Comparison of ENCODE assay signal across 9 mouse cellular contexts in genomic region chr5:146299520-146299870, GRCm38 (mm10).
DNase-seq lines count a peak whose midpoint lies in the region; ATAC-seq lines count a peak whose summit lies in the region.
"Had no signal": no experiment of that assay in that cellular context is flagged by ENCODE, and none has a peak within 500 bp of the region (broad histone marks: within the 10 kb centered on the region; RNA-seq: fewer than 3 reads in every experiment).

No protein-coding gene starts in this region.

- ATAC-seq in embryonic facial prominence, embryonic 14.5 days (ENCODE audit: low read depth) = no peak
- ATAC-seq in midbrain, embryonic 14.5 days (ENCODE audit: low FRiP score, low TSS enrichment) = no peak
- no peak for ATAC-seq in megakaryocyte-erythroid progenitor cell, adult 5-6 weeks (replicated peaks; ENCODE audit: low FRiP score, low TSS enrichment, poor library complexity, severe bottlenecking)

- peaks cover 68% of the 10 kb centered on the region for H3K36me3 ChIP-seq in embryonic facial prominence, embryonic 14.5 days (ENCODE audit: control insufficient read depth, insufficient read depth, low read length)
- peaks cover 83% of the 10 kb centered on the region for H3K36me3 ChIP-seq in embryonic facial prominence, embryonic 10.5 days (replicated peaks)
- peaks cover 59% of the 10 kb centered on the region for H3K36me3 ChIP-seq in midbrain, embryonic 14.5 days (ENCODE audit: control insufficient read depth, insufficient read depth, low read length)
- peaks cover 86% of the 10 kb centered on the region for H3K36me3 ChIP-seq in midbrain, embryonic 10.5 days

- H3K4me2 ChIP-seq in embryonic facial prominence, embryonic 14.5 days (ENCODE audit: low read depth, low read length) = no peak overlapping the region
- H3K4me2 ChIP-seq in midbrain, embryonic 14.5 days (ENCODE audit: low read length) = no peak overlapping the region
- H3K4me2 ChIP-seq: limb, embryonic 15.5 days had no signal

- no peaks in the 10 kb centered on the region for H3K4me1 ChIP-seq in embryonic facial prominence, embryonic 14.5 days (ENCODE audit: control insufficient read depth, insufficient read depth, low read length)
- no peaks in the 10 kb centered on the region for H3K4me1 ChIP-seq in embryonic facial prominence, embryonic 10.5 days
- H3K4me1 ChIP-seq in midbrain, embryonic 14.5 days (ENCODE audit: control insufficient read depth, insufficient read depth, low read length) = no peaks in the 10 kb centered on the region
- H3K4me1 ChIP-seq in midbrain, embryonic 10.5 days = no peaks in the 10 kb centered on the region
- H3K4me1 ChIP-seq: limb, embryonic 15.5 days had no signal

- DNase-seq in embryonic facial prominence, embryonic 14.5 days (ENCODE audit: low spot score) = peak; percentile 22
- no peak for DNase-seq in embryonic facial prominence, embryonic 10.5 days (ENCODE audit: low spot score)
- peak; percentile 44 for DNase-seq in midbrain, embryonic 14.5 days
- DNase-seq in midbrain, embryonic 10.5 days (ENCODE audit: low spot score) = no peak
- peak; percentile 31 for DNase-seq in cerebellum, adult 9-11 months
- peak; percentile 74 for DNase-seq in layer of hippocampus, adult 9-11 months
- no peak for DNase-seq in urinary bladder, postnatal 25 days (ENCODE audit: low spot score)

- no peak overlapping the region for H3K27ac ChIP-seq in embryonic facial prominence, embryonic 14.5 days (replicated peaks; ENCODE audit: low read depth, low read length)
- no peak overlapping the region for H3K27ac ChIP-seq in embryonic facial prominence, embryonic 10.5 days (replicated peaks)
- no peak overlapping the region for H3K27ac ChIP-seq in midbrain, embryonic 14.5 days (replicated peaks; ENCODE audit: low read depth, low read length)
- no peak overlapping the region for H3K27ac ChIP-seq in midbrain, embryonic 10.5 days (replicated peaks)
- H3K27ac ChIP-seq: limb, embryonic 15.5 days had no signal

- WGBS in embryonic facial prominence, embryonic 14.5 days = 84% methylated on average over 8 of the region's 8 CpGs
- WGBS in embryonic facial prominence, embryonic 10.5 days = 93% methylated on average over 8 of the region's 8 CpGs
- WGBS in midbrain, embryonic 14.5 days = 91% methylated on average over 8 of the region's 8 CpGs
- WGBS in midbrain, embryonic 10.5 days = 93% methylated on average over 8 of the region's 8 CpGs

- no peaks in the 10 kb centered on the region for H3K27me3 ChIP-seq in embryonic facial prominence, embryonic 14.5 days (replicated peaks; ENCODE audit: control insufficient read depth, insufficient read depth, low read length)
- H3K27me3 ChIP-seq in embryonic facial prominence, embryonic 10.5 days (replicated peaks; ENCODE audit: low read depth, poor library complexity, severe bottlenecking) = no peaks in the 10 kb centered on the region
- H3K27me3 ChIP-seq in midbrain, embryonic 14.5 days (ENCODE audit: control insufficient read depth, insufficient read depth, low read length) = no peaks in the 10 kb centered on the region
- no peaks in the 10 kb centered on the region for H3K27me3 ChIP-seq in midbrain, embryonic 10.5 days (ENCODE audit: low read depth, poor library complexity, severe bottlenecking)
- H3K27me3 ChIP-seq: limb, embryonic 15.5 days had no signal

- no peaks in the 10 kb centered on the region for H3K9me3 ChIP-seq in embryonic facial prominence, embryonic 14.5 days (ENCODE audit: control insufficient read depth, low read length)
- no peaks in the 10 kb centered on the region for H3K9me3 ChIP-seq in embryonic facial prominence, embryonic 10.5 days
- H3K9me3 ChIP-seq in midbrain, embryonic 14.5 days (ENCODE audit: control insufficient read depth, low read length) = no peaks in the 10 kb centered on the region
- H3K9me3 ChIP-seq in midbrain, embryonic 10.5 days (replicated peaks) = no peaks in the 10 kb centered on the region
- H3K9me3 ChIP-seq: limb, embryonic 15.5 days had no signal

- no peak overlapping the region for H3K4me3 ChIP-seq in embryonic facial prominence, embryonic 14.5 days (ENCODE audit: low read depth, low read length)
- H3K4me3 ChIP-seq in embryonic facial prominence, embryonic 10.5 days = no peak overlapping the region
- no peak overlapping the region for H3K4me3 ChIP-seq in midbrain, embryonic 14.5 days (replicated peaks; ENCODE audit: low read depth, low read length)
- no peak overlapping the region for H3K4me3 ChIP-seq in midbrain, embryonic 10.5 days
- H3K4me3 ChIP-seq: limb, embryonic 15.5 days had no signal

- H3K9ac ChIP-seq in embryonic facial prominence, embryonic 14.5 days (ENCODE audit: low read depth, low read length) = no peak overlapping the region
- H3K9ac ChIP-seq in midbrain, embryonic 14.5 days (replicated peaks; ENCODE audit: low read length) = no peak overlapping the region
- H3K9ac ChIP-seq: limb, embryonic 15.5 days had no signal

Comparison
In these comparisons a context has a peak if more than half of its experiments do, and no peak if none do; other contexts are left out.
1. DNase-seq: peak in embryonic facial prominence, embryonic 14.5 days (single experiment), midbrain, embryonic 14.5 days (single experiment), cerebellum, adult 9-11 months (single experiment) and layer of hippocampus, adult 9-11 months (single experiment); none in embryonic facial prominence, embryonic 10.5 days (single experiment), midbrain, embryonic 10.5 days (single experiment) and urinary bladder, postnatal 25 days (single experiment).